Mouse (Mus musculus) hindbrain, postnatal 0 days (tissue): ENCODE measurements at regions not wholly inside any gene's neighbourhood (a gene's known extent, or its start where the extent isn't known, plus 50 kb on each side); places are given as distances from the start of the nearest gene placed in this dataset.

ENCODE experiments used
- ATAC-seq: fragments of 200-750 bp; cut with Nextera tagmentation; 2 replicates; pipeline ENCODE4 v1.8.0; 2017; ENCODE audit warnings: mild to moderate bottlenecking, moderate TSS enrichment, moderate library complexity
- DNase-seq: peaks from one replicate; pipeline ENCODE4 v3.0.0-alpha.2; 2015; ENCODE audit warnings: low spot score
- H3K27ac ChIP-seq: fragments of 300-500 bp; sonication (generic); 2 replicates; pipeline ENCODE4 v1.5.1; 2014; ENCODE audit warnings: mild to moderate bottlenecking
- H3K27me3 ChIP-seq: fragments of 300-500 bp; sonication (generic); 2 replicates; pipeline ENCODE4 v1.6.1; 2014; ENCODE audit warnings: low read length, mixed read lengths; ENCODE audit not compliant: insufficient read depth
- H3K36me3 ChIP-seq: fragments of 300-500 bp; sonication (generic); 2 replicates; pipeline ENCODE4 v1.6.1; 2014; ENCODE audit warnings: low read length, mixed read lengths; ENCODE audit not compliant: insufficient read depth
- H3K4me1 ChIP-seq: fragments of 300-500 bp; sonication (generic); 2 replicates; pipeline ENCODE4 v1.6.1; 2014; ENCODE audit warnings: antibody characterized with exemption, low read length, mixed read lengths; ENCODE audit not compliant: insufficient read depth
- H3K4me2 ChIP-seq: fragments of 300-500 bp; sonication (generic); 2 replicates; pipeline ENCODE4 v1.6.1; 2014; ENCODE audit warnings: low read depth, mild to moderate bottlenecking, low read length, moderate library complexity, mixed read lengths
- H3K4me3 ChIP-seq: fragments of 300-500 bp; sonication (generic); 2 replicates; pipeline ENCODE4 v1.5.1; 2014; ENCODE audit warnings: low read length
- H3K9ac ChIP-seq: fragments of 300-500 bp; sonication (generic); replicated peaks from 2 replicates; pipeline ENCODE4 v1.6.1; 2014; ENCODE audit warnings: mild to moderate bottlenecking, low read length, moderate library complexity, mixed read lengths
- H3K9me3 ChIP-seq: fragments of 300-500 bp; sonication (generic); 2 replicates; pipeline ENCODE4 v1.6.1; 2016; ENCODE audit warnings: low read length, mixed read lengths
- CTCF ChIP-seq: IDR thresholded peaks from 2 replicates; pipeline ENCODE4 v1.5.1; 2016; ENCODE audit warnings: antibody characterized with exemption, control low read depth, low read depth
- WGBS: fragments of 180-500 bp; shearing (Covaris S2); extraction: QIAGEN DNeasy Blood & Tissue Kit; methylation state at CpG from one replicate; pipeline ENCODE4 v1.1.7; 2014; 5-methylcytosine and 5-hydroxymethylcytosine counted together

DNA sequence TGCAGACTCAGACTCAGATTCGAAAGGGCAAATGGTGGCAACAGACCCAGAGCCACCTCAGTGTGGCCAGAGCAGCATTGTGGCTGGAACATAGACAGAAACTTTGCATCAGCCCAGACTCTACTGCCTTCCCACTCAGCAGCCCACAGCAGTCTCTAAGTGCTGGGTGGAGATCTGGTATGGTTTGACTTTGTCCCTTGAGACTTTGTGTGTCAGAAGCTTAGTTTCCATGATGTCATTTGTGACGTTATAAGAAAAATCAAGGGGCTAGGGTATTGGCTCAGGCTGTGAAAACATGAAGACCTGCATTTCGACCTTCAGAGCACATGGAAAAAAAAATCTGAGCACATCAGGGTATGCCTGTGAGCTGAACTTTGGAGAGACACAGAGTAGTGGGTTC, 56.2 kb upstream of the Rbpj start:
- H3K4me1 ChIP-seq, result no peaks in the 10 kb centered on the region
- no peak overlapping the region for H3K9ac ChIP-seq
- ATAC-seq (no peak), DNase-seq (no peak)
- no peak for TF ChIP-seq CTCF
- H3K27me3 ChIP-seq, result no peaks in the 10 kb centered on the region
- H3K9me3 ChIP-seq, result no peaks in the 10 kb centered on the region
- no peaks in the 10 kb centered on the region for H3K36me3 ChIP-seq
- H3K4me3 ChIP-seq, result no peak overlapping the region
- WGBS, result 75% methylated on average over 3 of the region's 3 CpGs
- no peak overlapping the region for H3K4me2 ChIP-seq
- H3K27ac ChIP-seq, result no peak overlapping the region

DNA sequence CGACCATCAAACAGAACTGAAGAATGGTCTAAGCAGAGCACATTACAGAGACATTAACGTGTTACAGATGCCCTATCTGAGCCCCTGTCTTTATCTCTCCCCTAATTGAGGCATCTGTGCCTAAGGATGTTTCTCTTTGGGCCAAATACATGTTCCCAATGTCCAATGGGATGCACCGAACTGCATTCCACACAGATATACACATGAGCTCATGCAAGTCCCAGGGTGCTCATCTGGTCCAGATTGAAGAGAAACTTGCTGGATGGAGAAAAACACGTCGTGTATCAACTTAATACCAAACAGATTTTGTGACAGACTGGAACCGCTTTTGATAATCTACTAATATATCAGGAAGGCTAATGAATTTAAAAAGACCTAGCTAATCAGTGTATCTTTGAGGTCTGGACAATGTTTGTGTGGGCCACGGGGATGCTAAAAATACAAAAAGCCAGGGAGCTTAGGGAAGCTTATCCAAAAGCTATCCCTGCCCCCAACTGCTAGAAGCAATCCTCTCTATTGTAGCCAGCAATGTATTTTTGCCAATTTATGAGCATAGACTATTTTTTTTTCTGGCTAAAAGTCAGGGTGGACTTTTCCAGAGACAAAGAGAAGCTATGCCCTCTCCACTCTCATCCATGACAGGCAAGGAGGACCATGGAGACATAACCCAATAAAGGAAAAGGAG, 53.4 kb upstream of the Rbpj start:
- Histone ChIP-seq H3K36me3 (no peaks in the 10 kb centered on the region), H3K4me1 (no peaks in the 10 kb centered on the region), H3K9ac (no peak overlapping the region), H3K27ac (no peak overlapping the region), H3K9me3 (no peaks in the 10 kb centered on the region), H3K27me3 (no peaks in the 10 kb centered on the region), H3K4me2 (no peak overlapping the region), H3K4me3 (no peak overlapping the region)
- ATAC-seq (no peak), DNase-seq (no peak)
- 72% methylated on average over 7 of the region's 7 CpGs for WGBS
- no peak for TF ChIP-seq CTCF

DNA sequence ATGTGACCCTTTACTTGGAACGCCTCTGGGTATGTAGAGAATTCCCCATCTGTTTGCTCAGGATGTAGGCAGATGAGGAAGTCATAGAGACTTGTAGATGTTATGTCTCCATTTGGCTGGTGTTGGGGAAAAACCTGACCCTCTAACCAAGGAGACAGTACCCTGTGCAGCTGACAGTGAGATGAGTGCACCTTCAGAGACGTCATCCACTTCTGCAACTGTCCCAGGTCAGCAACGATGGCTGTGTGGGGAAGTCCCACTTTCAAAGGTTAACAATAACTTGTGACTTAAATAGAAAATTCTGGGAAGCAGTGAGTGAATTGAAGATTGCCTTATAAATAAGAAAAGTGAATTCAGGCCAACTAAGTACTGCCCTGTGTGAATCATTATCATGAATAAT, 52.3 kb upstream of the Rbpj start:
- Histone ChIP-seq H3K36me3 (no peaks in the 10 kb centered on the region), H3K9me3 (no peaks in the 10 kb centered on the region), H3K27ac (no peak overlapping the region), H3K27me3 (no peaks in the 10 kb centered on the region), H3K4me2 (no peak overlapping the region), H3K4me3 (no peak overlapping the region), H3K4me1 (no peaks in the 10 kb centered on the region), H3K9ac (no peak overlapping the region)
- ATAC-seq (no peak), DNase-seq (no peak)
- 89% methylated on average over 3 of the region's 3 CpGs for WGBS
- TF ChIP-seq CTCF, result no peak

DNA sequence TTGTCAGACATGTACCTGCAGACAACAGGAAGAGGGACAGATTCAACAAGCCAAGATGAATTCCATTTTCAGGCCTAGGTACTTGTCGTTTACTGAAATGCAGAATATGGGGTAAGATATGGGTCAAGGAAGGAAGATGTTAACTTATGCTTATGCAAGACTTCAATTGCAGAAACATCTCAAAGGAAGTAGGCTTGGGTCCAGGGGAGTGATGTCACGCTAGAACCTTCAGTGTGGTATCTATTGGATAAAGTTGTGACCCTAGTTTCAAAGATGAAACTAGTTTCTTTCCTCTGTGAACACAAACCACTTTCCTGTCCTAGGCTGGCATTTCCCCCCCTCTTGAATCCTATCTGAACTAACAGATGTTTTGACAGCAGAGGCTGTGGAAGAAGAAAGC, 50.5 kb upstream of the Rbpj start:
- Histone ChIP-seq H3K27me3 (no peaks in the 10 kb centered on the region), H3K4me3 (no peak overlapping the region), H3K4me2 (no peak overlapping the region), H3K4me1 (no peaks in the 10 kb centered on the region), H3K27ac (no peak overlapping the region), H3K9ac (no peak overlapping the region), H3K36me3 (no peaks in the 10 kb centered on the region), H3K9me3 (no peaks in the 10 kb centered on the region)
- ATAC-seq (no peak), DNase-seq (no peak)
- TF ChIP-seq CTCF, result no peak
- 87% methylated on average over 2 of the region's 2 CpGs for WGBS
